Mouse (Mus musculus): ENCODE data around the gene Gfpt1. TPM values are rescaled to one million over a fixed set of nuclear protein-coding genes. Genes with fewer than 3 reads are reported as not detected.

Gene Gfpt1
- polyA plus RNA-seq, 1 experiment from 2014 or later = 10.8 TPM

DNA sequence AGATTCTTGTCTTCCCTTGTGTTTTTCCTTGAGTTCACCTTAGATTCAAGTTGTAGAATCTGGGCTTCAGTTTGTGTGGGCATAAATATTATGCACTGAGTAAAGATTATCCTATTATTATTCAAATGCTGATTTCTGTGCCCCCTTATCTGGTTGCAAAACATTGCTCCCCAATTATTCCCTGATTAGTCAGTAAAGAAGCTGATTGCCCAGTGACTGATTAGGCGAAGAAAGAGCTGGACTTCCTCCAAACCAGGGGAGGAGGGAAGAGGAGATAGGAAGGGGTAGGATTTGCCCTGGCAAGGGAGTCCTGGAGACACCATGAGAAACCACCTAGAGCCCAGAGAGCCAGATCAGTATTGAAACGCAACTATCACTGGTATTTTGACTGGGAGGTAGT lies 38.5 kb upstream of the Gfpt1 start:
- Histone ChIP-seq H3K27me3 (replicated peaks; ENCODE audit: insufficient read depth, low read length) (no peaks in the 10 kb centered on the region), H3K9ac (replicated peaks; ENCODE audit: low read depth) (no peak overlapping the region), H3K9me3 (ENCODE audit: low read length) (no peaks in the 10 kb centered on the region), H3K36me3 (ENCODE audit: insufficient read depth, low read length) (no peaks in the 10 kb centered on the region), H3K4me3 (ENCODE audit: low read depth, low read length) (no peak overlapping the region), H3K4me1 (ENCODE audit: insufficient read depth, low read depth, low read length) (0 out of 2 replicates have a peak, but pooled peaks cover 4% of the 10 kb centered on the region), H3K27ac (ENCODE audit: low read length) (no peak overlapping the region), H3K4me2 (replicated peaks; ENCODE audit: low read depth, low read length) (no peak overlapping the region)
- WGBS = 93% methylated on average over 2 of the region's 2 CpGs
- DNase-seq (ENCODE audit: low spot score) (no peak), ATAC-seq (no peak)
- TF ChIP-seq EP300 (IDR thresholded peaks at IDR 0.05) = no peak
- TF ChIP-seq CTCF (IDR thresholded peaks at IDR 0.05) = no peak

DNA sequence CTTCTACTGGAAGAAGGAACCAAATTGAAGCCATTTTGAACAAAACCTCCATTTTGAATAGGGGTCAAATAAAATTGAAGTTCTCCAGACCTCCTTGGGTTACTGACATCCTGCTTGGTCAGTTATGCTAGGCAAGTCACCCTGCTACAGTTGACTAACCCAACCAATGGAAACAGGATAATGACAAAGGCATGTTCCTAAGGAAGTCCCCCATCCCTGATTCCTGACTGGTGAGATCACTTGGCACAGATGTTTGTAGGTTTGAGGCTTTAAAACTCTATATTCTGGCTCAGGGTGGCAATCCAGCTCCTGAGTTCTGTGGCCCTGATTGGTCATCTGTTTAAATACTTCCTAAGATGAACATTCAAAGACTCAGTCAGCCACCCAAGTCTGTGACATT lies 37.1 kb upstream of the Gfpt1 start:
- TF ChIP-seq EP300 (IDR thresholded peaks at IDR 0.05) (no peak), CTCF (IDR thresholded peaks at IDR 0.05) (no peak)
- Histone ChIP-seq H3K9me3 (ENCODE audit: low read length) (no peaks in the 10 kb centered on the region), H3K9ac (replicated peaks; ENCODE audit: low read depth) (no peak overlapping the region), H3K4me2 (replicated peaks; ENCODE audit: low read depth, low read length) (no peak overlapping the region), H3K4me3 (ENCODE audit: low read depth, low read length) (no peak overlapping the region), H3K27me3 (replicated peaks; ENCODE audit: insufficient read depth, low read length) (no peaks in the 10 kb centered on the region), H3K36me3 (ENCODE audit: insufficient read depth, low read length) (no peaks in the 10 kb centered on the region), H3K27ac (ENCODE audit: low read length) (no peak overlapping the region), H3K4me1 (ENCODE audit: insufficient read depth, low read depth, low read length) (peaks cover 7% of the 10 kb centered on the region; the same call in 1 of the 2 replicates)
- ATAC-seq = no peak
- no peak for DNase-seq (ENCODE audit: low spot score)

DNA sequence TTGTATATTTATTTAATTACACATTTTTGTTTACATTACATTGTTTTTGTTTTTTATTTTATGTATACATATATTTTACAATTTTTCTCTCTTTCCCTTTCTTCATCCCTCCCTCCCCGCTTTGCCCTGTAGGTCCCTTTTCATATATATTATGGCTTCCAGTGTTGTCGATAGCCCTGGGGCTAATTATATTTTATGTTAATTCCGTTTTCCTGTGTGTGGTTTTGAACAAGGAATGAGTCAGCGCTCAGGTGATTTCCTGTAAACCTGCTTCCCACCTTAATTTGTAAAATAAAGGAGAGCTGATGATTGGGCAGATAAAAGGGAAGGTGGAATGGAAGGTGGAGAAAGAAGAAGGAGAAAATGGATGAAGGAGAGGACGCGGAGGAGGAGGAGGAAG lies 33.8 kb upstream of the Gfpt1 start, which contains the start of gene Nfu1:
Gene Nfu1, plus strand, starts transcription at position 350 of the 400 bp plus-strand sequence.
- Histone ChIP-seq H3K4me2 (replicated peaks; ENCODE audit: low read depth, low read length) (peak within 1 kb of the TSS; percentile 57), H3K4me3 (ENCODE audit: low read depth, low read length) (peak within 1 kb of the TSS; percentile 61), H3K27ac (ENCODE audit: low read length) (peak within 1 kb of the TSS; percentile 92), H3K4me1 (ENCODE audit: insufficient read depth, low read depth, low read length) (peaks cover 6% of the 10 kb centered on the region; the same call in 1 of the 2 replicates), H3K9me3 (ENCODE audit: low read length) (no peaks in the 10 kb centered on the region), H3K9ac (replicated peaks; ENCODE audit: low read depth) (peak within 1 kb of the TSS; percentile 69), H3K27me3 (replicated peaks; ENCODE audit: insufficient read depth, low read length) (no peaks in the 10 kb centered on the region), H3K36me3 (ENCODE audit: insufficient read depth, low read length) (peaks cover 5% of the 10 kb centered on the region; the same call in 1 of the 2 replicates)
- 70% methylated on average over 6 of the region's 6 CpGs for WGBS
- TF ChIP-seq CTCF (IDR thresholded peaks at IDR 0.05) = no peak
- TF ChIP-seq EP300 (IDR thresholded peaks at IDR 0.05) = no peak
- no peak for ATAC-seq
- DNase-seq (ENCODE audit: low spot score) = no peak

DNA sequence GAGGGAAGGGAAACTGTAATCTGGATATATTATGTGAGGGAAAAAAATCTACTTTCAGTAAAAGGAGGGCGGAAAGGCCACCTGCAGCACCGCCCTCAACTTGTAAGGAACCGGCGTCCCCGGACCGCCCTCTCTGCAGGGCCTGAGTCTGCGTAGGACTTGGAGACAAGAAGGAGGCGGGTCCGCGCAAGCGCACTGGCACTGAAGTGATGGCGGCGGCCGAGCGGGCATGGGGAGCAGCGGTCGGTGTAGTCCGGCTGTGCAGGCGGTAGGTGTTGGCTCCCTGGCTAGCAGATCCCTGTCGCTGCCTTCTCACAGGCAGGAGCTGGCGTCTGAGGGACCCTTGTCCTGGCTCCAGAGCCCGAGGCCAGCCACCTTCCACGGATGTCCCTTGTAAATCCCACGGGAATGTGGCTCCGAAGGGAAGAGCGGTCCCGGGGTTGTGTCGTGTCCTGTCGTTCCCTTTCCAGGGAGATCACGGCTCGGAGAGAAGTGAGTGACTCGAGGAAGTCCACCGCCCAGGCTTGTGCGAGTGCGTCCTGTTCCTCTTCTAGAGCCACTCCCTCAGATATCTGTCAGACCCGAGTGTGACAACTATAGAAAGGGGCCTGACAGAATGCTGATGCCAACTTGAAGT lies 32.8 kb upstream of the Gfpt1 start:
- H3K27ac ChIP-seq (ENCODE audit: low read length) = peak overlapping the region; percentile 92
- H3K4me2 ChIP-seq (replicated peaks; ENCODE audit: low read depth, low read length) = peak overlapping the region; percentile 57
- H3K4me1 ChIP-seq (ENCODE audit: insufficient read depth, low read depth, low read length) = peaks cover 6% of the 10 kb centered on the region; the same call in 1 of the 2 replicates
- peak; percentile 99 for ATAC-seq
- peak overlapping the region; percentile 69 for H3K9ac ChIP-seq (replicated peaks; ENCODE audit: low read depth)
- TF ChIP-seq CTCF (IDR thresholded peaks at IDR 0.05) (no peak), EP300 (IDR thresholded peaks at IDR 0.05) (no peak)
- H3K27me3 ChIP-seq (replicated peaks; ENCODE audit: insufficient read depth, low read length) = no peaks in the 10 kb centered on the region
- peaks cover 5% of the 10 kb centered on the region; the same call in 1 of the 2 replicates for H3K36me3 ChIP-seq (ENCODE audit: insufficient read depth, low read length)
- peak overlapping the region; percentile 61 for H3K4me3 ChIP-seq (ENCODE audit: low read depth, low read length)
- DNase-seq (ENCODE audit: low spot score) = peak; percentile 97
- no peaks in the 10 kb centered on the region for H3K9me3 ChIP-seq (ENCODE audit: low read length)
- WGBS = 1% methylated on average over 26 of the region's 36 CpGs

DNA sequence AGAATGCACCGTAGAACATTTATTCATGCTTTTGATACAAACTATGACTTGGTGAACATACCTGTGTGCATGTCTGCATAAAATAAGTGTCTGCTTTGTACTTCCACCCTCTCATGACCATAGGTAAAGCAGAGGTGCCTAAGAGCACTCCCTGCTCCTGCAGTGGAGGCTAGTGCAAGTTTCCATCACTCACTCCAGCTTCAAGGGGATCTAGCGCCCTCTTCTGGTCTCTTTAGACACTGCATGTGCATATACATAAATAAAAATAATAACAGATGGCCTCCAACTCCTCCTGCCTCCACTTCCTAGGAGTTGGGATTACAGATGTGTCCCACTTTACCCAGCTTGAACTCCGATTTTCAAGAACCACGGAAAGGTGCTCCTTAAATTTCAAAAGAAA lies 25.7 kb upstream of the Gfpt1 start:
- H3K4me2 ChIP-seq (replicated peaks; ENCODE audit: low read depth, low read length) = no peak overlapping the region
- H3K9ac ChIP-seq (replicated peaks; ENCODE audit: low read depth) = no peak overlapping the region
- H3K36me3 ChIP-seq (ENCODE audit: insufficient read depth, low read length) = peaks cover 31% of the 10 kb centered on the region
- H3K4me3 ChIP-seq (ENCODE audit: low read depth, low read length) = no peak overlapping the region
- TF ChIP-seq EP300 (IDR thresholded peaks at IDR 0.05) (no peak), CTCF (IDR thresholded peaks at IDR 0.05) (peak; percentile 71)
- no peak for ATAC-seq
- peak; percentile 48 for DNase-seq (ENCODE audit: low spot score)
- no peaks in the 10 kb centered on the region for H3K4me1 ChIP-seq (ENCODE audit: insufficient read depth, low read depth, low read length)
- H3K9me3 ChIP-seq (ENCODE audit: low read length) = no peaks in the 10 kb centered on the region
- no peak overlapping the region for H3K27ac ChIP-seq (ENCODE audit: low read length)
- WGBS = 65% methylated on average over 4 of the region's 4 CpGs
- no peaks in the 10 kb centered on the region for H3K27me3 ChIP-seq (replicated peaks; ENCODE audit: insufficient read depth, low read length)

DNA sequence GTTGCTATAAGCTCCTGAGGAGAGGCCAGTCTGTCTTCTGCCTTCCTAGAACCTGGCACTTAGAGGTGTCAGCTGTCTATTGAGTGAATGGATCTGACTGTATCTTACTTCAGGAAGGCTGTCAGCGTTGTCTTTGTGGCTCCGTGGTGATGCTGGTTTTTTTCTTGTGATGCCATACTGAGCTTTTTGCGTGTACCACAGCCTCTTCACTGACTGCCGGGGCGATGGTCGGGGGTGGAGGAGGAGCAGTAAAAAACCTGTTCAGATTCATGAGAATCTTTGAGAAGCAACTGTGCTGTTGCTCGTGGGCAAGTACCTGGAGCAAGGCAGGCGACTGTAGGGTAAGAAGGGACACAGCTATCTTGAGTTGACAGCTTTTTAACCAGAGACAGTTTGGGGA lies 23.8 kb upstream of the Gfpt1 start:
- DNase-seq (ENCODE audit: low spot score) (no peak), ATAC-seq (no peak)
- no peak overlapping the region for H3K9ac ChIP-seq (replicated peaks; ENCODE audit: low read depth)
- TF ChIP-seq CTCF (IDR thresholded peaks at IDR 0.05) (no peak), EP300 (IDR thresholded peaks at IDR 0.05) (no peak)
- no peak overlapping the region for H3K4me2 ChIP-seq (replicated peaks; ENCODE audit: low read depth, low read length)
- WGBS = 89% methylated on average over 8 of the region's 8 CpGs
- no peak overlapping the region for H3K4me3 ChIP-seq (ENCODE audit: low read depth, low read length)
- no peaks in the 10 kb centered on the region for H3K4me1 ChIP-seq (ENCODE audit: insufficient read depth, low read depth, low read length)
- peaks cover 36% of the 10 kb centered on the region for H3K36me3 ChIP-seq (ENCODE audit: insufficient read depth, low read length)
- no peaks in the 10 kb centered on the region for H3K27me3 ChIP-seq (replicated peaks; ENCODE audit: insufficient read depth, low read length)
- no peaks in the 10 kb centered on the region for H3K9me3 ChIP-seq (ENCODE audit: low read length)
- no peak overlapping the region for H3K27ac ChIP-seq (ENCODE audit: low read length)

Measured in lung, postnatal 0 days (tissue).